Mouse (Mus musculus) spleen, adult 2 months (tissue): ENCODE measurements around the gene Id4. TPM values are rescaled to one million over a fixed set of nuclear protein-coding genes. Genes with fewer than 3 reads are reported as not detected.

Experiments used
- DNase-seq, 2 experiments: peaks; one replicate each; pipeline versions ENCODE4 v3.0.0 to v3.0.0-alpha.2; 2012 to 2021; ENCODE audit warnings: low spot score in 2 of 2, low read depth in 1 of 2
- H3K27ac ChIP-seq: fragments of 200-500 bp; 2 replicates; pipeline ENCODE4 v1.5.1; 2012; ENCODE audit warnings: low read length, inconsistent platforms; ENCODE audit not compliant: insufficient read depth
- H3K27me3 ChIP-seq: fragments of 200-500 bp; 2 replicates; pipeline ENCODE4 v1.6.1; 2012; ENCODE audit warnings: mild to moderate bottlenecking, moderate library complexity, low read length, inconsistent platforms; ENCODE audit not compliant: control insufficient read depth, insufficient read depth
- H3K36me3 ChIP-seq: fragments of 200-500 bp; 2 replicates; pipeline ENCODE4 v1.6.1; 2012; ENCODE audit warnings: mild to moderate bottlenecking, low read length, inconsistent platforms; ENCODE audit not compliant: control insufficient read depth, insufficient read depth
- H3K4me1 ChIP-seq: fragments of 200-500 bp; 2 replicates; pipeline ENCODE4 v1.6.1; 2011; ENCODE audit warnings: inconsistent platforms; ENCODE audit not compliant: control insufficient read depth, insufficient read depth, insufficient read length
- H3K4me3 ChIP-seq: fragments of 200-500 bp; 2 replicates; pipeline ENCODE4 v1.5.1; 2011; ENCODE audit warnings: mild to moderate bottlenecking, inconsistent platforms; ENCODE audit not compliant: insufficient read depth, insufficient read length; ENCODE audit errors: extremely low read depth
- CTCF ChIP-seq: fragments of 200-500 bp; IDR thresholded peaks from 2 replicates; pipeline ENCODE4 v1.5.1; 2011; ENCODE audit warnings: mild to moderate bottlenecking, inconsistent platforms; ENCODE audit not compliant: insufficient read depth, insufficient read length, insufficient replicate concordance; ENCODE audit errors: extremely low read depth
- POLR2A ChIP-seq: fragments of 200-500 bp; IDR thresholded peaks from 2 replicates; pipeline ENCODE4 v1.6.1; 2011; ENCODE audit warnings: low read depth, low read length, inconsistent platforms
- WGBS: fragments of 180-500 bp; shearing (Covaris S2); methylation state at CpG from one replicate; pipeline ENCODE4 v1.1.7; 2018; 5-methylcytosine and 5-hydroxymethylcytosine counted together
- polyA plus RNA-seq: library from polyadenylated mRNA; depleted of rRNA; stranded (reverse); fragments of >200 nt; gene quantifications from 2 replicates; pipeline ENCODE4 v1.2.3, GENCODE M21; 2012

Id4 gene
- polyA plus RNA-seq, 1 experiment = 3.0 TPM

DNA sequence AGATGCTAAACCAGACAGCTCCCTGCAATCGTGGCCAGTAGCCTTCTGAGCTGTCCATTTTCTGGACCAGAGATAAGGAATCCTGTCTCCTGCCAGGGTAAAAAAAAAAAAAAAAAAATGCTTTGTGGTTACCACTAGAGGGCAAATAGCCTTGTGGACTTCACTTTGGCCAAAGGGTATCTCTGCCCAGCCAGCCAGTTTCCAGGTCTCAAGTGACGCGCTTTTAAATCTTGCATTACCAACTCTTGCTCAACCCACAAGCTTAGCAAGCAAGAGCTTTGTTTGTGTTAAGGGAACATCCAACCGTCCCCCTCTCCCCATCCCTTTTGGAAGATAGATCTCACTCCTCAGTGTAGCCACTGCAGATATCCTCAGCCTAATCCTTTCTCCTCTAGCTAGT lies 23.5 kb upstream of the Id4 start:
- no peaks in the 10 kb centered on the region for H3K27me3 ChIP-seq
- no peak overlapping the region for H3K4me3 ChIP-seq
- WGBS = 43% methylated on average over 4 of the region's 4 CpGs
- no peaks in the 10 kb centered on the region for H3K36me3 ChIP-seq
- no peak overlapping the region for H3K27ac ChIP-seq
- TF ChIP-seq POLR2A (no peak), CTCF (no peak)
- H3K4me1 ChIP-seq = no peaks in the 10 kb centered on the region
- DNase-seq = no peak

DNA sequence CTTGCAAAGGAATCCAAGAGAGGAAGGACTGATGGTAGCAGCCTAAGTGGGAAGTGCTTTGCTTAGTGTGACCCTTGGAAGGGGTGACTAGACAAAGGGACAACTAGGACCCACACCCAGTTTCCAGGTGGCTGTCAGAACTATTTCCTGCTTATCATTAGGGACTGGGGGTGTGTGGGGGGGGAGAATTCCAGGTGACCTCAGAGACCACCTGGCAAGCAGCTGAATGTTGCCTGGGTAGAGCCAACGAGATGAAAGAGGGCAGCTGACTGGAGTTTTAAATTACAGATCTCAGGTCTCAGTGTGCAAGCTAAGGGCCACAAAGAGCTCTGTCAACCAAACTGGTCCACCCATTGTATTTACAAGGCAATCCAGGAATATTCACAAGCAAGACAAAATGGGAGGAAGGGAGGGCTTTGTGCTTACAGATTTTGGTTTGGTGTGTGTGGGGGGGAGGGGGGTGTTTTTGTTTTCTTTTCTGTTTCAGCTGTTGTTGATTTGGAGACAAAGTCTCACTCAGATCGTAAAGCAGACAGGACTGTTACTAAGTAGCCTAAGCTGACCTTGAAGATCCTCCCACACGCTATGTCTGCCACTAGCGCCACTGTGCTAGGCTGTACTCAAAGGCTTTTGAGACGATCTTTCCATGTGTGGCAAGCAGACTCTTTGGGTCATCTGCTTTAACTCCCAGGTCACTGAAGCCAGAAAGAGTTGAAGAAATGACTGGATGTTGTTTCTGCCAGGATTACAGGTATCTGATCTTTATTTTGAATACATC lies 15.6 kb upstream of the Id4 start:
- H3K27me3 ChIP-seq = no peaks in the 10 kb centered on the region
- DNase-seq = no peak
- no peaks in the 10 kb centered on the region for H3K36me3 ChIP-seq
- WGBS = 59% methylated on average over 5 of the region's 5 CpGs
- no peak overlapping the region for H3K4me3 ChIP-seq
- TF ChIP-seq POLR2A (no peak), CTCF (no peak)
- no peaks in the 10 kb centered on the region for H3K4me1 ChIP-seq
- H3K27ac ChIP-seq = no peak overlapping the region

DNA sequence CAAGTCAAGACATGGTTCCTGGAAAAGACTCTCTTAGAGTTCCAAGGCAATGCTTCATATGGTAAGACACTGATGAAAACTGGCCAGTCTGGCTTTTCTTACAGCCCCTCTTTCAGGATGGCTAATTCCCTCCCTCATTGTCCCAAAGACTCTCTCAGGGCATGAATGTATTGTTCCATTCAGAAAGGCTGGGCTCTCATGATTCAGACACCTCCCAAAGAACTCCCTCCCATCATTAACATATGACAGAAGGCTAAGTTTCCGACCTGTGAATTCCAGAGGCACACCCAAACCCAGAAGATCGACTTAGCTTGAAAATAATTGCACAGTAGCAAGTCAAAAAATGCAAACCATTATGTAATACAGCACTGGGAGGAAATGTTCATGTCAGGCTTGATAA lies 8.5 kb upstream of the Id4 start:
- TF ChIP-seq POLR2A = no peak
- H3K27me3 ChIP-seq = no peaks in the 10 kb centered on the region
- no peaks in the 10 kb centered on the region for H3K36me3 ChIP-seq
- no peak overlapping the region for H3K4me3 ChIP-seq
- H3K4me1 ChIP-seq = no peaks in the 10 kb centered on the region
- H3K27ac ChIP-seq = no peak overlapping the region
- WGBS = 64% methylated on average over 2 of the region's 2 CpGs
- DNase-seq = no peak

DNA sequence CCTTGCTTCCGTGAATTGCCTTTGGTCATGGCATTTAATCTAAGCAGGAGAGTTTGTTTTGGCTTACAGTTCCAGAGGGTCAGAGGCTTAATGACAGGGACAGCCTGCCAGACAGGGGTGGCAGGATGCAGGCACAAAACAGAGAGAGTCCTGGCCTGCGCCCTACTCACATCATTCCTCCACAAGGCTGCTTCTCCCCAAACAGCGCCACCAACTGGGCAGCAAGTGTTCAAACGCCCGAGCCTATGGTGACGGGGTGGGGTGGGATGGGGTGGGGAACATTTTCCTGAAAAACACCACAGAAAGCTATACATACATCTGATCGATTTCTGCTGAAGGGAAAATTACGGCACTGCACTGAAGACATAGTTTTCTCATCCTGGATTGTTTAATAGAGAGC lies 6.0 kb upstream of the Id4 start:
- no peak overlapping the region for H3K4me3 ChIP-seq
- WGBS = 88% methylated on average over 8 of the region's 8 CpGs
- DNase-seq = no peak
- TF ChIP-seq CTCF (no peak), POLR2A (no peak)
- no peak overlapping the region for H3K27ac ChIP-seq
- no peaks in the 10 kb centered on the region for H3K4me1 ChIP-seq
- H3K27me3 ChIP-seq = no peaks in the 10 kb centered on the region
- H3K36me3 ChIP-seq = no peaks in the 10 kb centered on the region

DNA sequence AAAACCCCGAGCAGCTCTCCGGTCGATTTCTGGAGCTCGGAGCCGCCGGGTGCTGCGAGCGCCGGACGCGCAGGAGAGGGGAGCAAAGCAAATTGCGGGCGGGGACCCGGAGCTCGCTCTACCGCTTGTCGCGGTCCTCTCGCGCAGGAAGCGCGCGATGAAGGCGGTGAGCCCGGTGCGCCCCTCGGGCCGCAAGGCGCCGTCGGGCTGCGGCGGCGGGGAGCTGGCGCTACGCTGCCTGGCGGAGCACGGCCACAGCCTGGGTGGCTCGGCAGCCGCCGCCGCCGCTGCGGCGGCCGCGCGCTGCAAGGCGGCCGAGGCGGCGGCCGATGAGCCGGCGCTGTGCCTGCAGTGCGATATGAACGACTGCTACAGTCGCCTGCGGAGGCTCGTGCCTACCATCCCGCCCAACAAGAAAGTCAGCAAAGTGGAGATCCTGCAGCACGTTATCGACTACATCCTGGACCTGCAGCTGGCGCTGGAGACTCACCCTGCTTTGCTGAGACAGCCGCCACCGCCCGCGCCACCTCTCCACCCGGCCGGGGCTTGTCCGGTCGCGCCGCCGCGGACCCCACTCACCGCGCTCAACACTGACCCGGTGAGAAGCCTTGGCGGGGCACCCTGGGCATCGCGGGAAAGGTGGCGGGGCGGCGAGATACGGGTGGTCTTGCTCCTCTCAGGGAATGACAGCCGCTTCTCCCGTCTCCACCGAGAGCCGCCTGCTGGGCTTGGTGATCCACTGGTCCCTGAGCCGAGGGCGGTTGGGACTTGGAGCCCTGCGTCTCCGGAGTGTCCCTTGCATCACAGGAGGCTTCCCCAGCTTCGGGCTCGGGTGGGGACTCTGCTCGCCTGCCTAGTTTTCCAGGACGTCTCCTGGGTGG lies 553 bp downstream of the Id4 start:
- WGBS = 2% methylated on average over 94 of the region's 98 CpGs
- TF ChIP-seq CTCF (no peak), POLR2A (no peak)
- Histone ChIP-seq H3K4me1 (no peaks in the 10 kb centered on the region), H3K27me3 (peaks cover 14% of the 10 kb centered on the region), H3K27ac (peak overlapping the region; percentile 57), H3K36me3 (no peaks in the 10 kb centered on the region), H3K4me3 (peak overlapping the region; percentile 34)
- DNase-seq = no peak

DNA sequence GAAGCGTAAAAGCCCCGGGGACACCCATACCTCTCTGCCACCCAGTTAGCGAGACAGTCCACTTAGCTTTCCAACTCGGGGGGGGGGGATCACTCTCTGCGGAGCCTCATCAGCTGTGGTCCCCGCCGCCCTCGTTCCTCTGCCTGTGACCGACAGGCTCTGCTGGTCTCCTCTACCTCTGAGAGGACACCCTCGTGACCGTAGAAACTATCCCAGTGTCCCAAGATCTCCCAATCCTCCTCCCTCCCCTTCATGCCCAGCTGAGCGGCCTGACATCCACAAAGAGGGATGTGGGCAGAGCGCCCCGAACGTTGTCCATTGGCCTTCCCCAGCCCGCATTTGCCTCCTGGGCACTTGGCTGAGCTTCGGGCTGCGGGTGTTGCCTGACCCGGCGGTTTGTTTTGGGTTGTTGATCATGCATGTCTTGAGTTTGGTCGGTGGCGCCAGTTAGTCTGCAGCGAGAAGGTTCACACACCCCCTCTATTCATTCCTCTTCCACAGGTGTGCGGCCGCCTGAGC lies 1.5 kb downstream of the Id4 start:
- TF ChIP-seq POLR2A = no peak
- TF ChIP-seq CTCF = no peak
- Histone ChIP-seq H3K27ac (no peak overlapping the region), H3K4me1 (no peaks in the 10 kb centered on the region), H3K4me3 (peak overlapping the region; percentile 20; the same call in 1 of the 2 replicates), H3K36me3 (no peaks in the 10 kb centered on the region), H3K27me3 (peaks cover 14% of the 10 kb centered on the region)
- WGBS = 3% methylated on average over 25 of the region's 25 CpGs
- no peak for DNase-seq

DNA sequence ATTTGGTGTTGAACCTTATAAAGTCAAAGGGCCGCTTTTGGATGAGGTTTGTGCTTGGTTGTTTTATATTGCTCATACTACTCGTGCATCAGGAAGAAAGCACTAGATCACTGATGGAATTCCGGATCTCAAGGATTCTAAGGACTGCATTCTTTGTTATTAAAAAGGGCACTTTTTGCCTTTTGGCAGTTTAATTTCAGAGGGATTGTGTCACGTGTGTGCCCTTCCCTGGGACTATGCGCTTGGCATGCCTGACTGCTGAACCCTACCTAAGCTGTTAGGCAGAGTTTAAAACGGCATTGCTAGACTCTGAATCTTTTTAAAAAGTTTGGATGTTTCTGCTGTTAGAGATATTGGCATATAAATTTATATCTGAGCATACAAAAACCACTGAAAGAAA lies 4.0 kb downstream of the Id4 start:
- TF ChIP-seq CTCF (no peak), POLR2A (no peak)
- Histone ChIP-seq H3K27ac (no peak overlapping the region), H3K36me3 (no peaks in the 10 kb centered on the region), H3K4me3 (no peak overlapping the region), H3K27me3 (peaks cover 14% of the 10 kb centered on the region), H3K4me1 (no peaks in the 10 kb centered on the region)
- no peak for DNase-seq
- 82% methylated on average over 6 of the region's 6 CpGs for WGBS
